Mouse (Mus musculus): Measurements from ENCODE around the gene Jakmip3.

GRCm38 (mm10) chr7:139096399-139096798 lies 155.9 kb downstream of the Jakmip3 start:
- no peak for TF ChIP-seq CTCF (IDR thresholded peaks at IDR 0.05; ENCODE audit: low read depth, low read length)
- TF ChIP-seq GATA1 (IDR thresholded peaks at IDR 0.05; ENCODE audit: borderline replicate concordance, low read length), result no peak
- TF ChIP-seq TAL1 (conservative IDR thresholded peaks at IDR 0.05; ENCODE audit: low read depth, low read length), result no peak
